Mouse (Mus musculus) hindbrain, embryonic 11.5 days (tissue): Measurements from ENCODE around the gene Fgfr2. TPM values are rescaled to one million over a fixed set of nuclear protein-coding genes. Genes with fewer than 3 reads are reported as not detected.

Source experiments
- ATAC-seq: fragments of 200-750 bp; cut with Nextera tagmentation; 2 replicates; pipeline ENCODE4 v1.8.0; 2017; ENCODE audit warnings: mild to moderate bottlenecking, moderate TSS enrichment, moderate library complexity; ENCODE audit not compliant: low FRiP score
- DNase-seq: peaks from one replicate; pipeline ENCODE4 v3.0.0-alpha.2; 2015; ENCODE audit warnings: low spot score
- H3K27ac ChIP-seq: fragments of 300-500 bp; sonication (generic); 2 replicates; pipeline ENCODE4 v1.5.1; 2014; ENCODE audit warnings: mild to moderate bottlenecking, low read depth, low read length
- H3K27me3 ChIP-seq: fragments of 300-500 bp; sonication (generic); 2 replicates; pipeline ENCODE4 v1.6.1; 2014; ENCODE audit warnings: mild to moderate bottlenecking, low read length, moderate library complexity, mixed read lengths; ENCODE audit not compliant: control insufficient read depth, insufficient read depth
- H3K36me3 ChIP-seq: fragments of 300-500 bp; sonication (generic); 2 replicates; pipeline ENCODE4 v1.6.1; 2014; ENCODE audit warnings: mild to moderate bottlenecking, low read length, moderate library complexity, mixed read lengths; ENCODE audit not compliant: control insufficient read depth, insufficient read depth
- H3K4me1 ChIP-seq: fragments of 300-500 bp; sonication (generic); replicated peaks from 2 replicates; pipeline ENCODE4 v1.6.1; 2014; ENCODE audit warnings: low read length, mixed read lengths; ENCODE audit not compliant: control insufficient read depth, insufficient read depth
- H3K4me2 ChIP-seq: fragments of 300-500 bp; sonication (generic); replicated peaks from 2 replicates; pipeline ENCODE4 v1.6.1; 2014; ENCODE audit warnings: mild to moderate bottlenecking, low read depth, low read length
- H3K4me3 ChIP-seq: fragments of 300-500 bp; sonication (generic); 2 replicates; pipeline ENCODE4 v1.5.1; 2014; ENCODE audit warnings: low read depth, low read length
- H3K9ac ChIP-seq: fragments of 300-500 bp; sonication (generic); 2 replicates; pipeline ENCODE4 v1.6.1; 2014; ENCODE audit warnings: low read depth, low read length
- H3K9me3 ChIP-seq: fragments of 300-500 bp; sonication (generic); 2 replicates; pipeline ENCODE4 v1.6.1; 2016; ENCODE audit warnings: low read length; ENCODE audit not compliant: control insufficient read depth
- WGBS: fragments of 180-500 bp; shearing (Covaris S2); extraction: QIAGEN DNeasy Blood & Tissue Kit; methylation state at CpG from one replicate; pipeline ENCODE4 v1.1.7; 2014; 5-methylcytosine and 5-hydroxymethylcytosine counted together
- polyA plus RNA-seq: library from polyadenylated mRNA; unstranded; fragments of >200 nt; fragmentation: Nextera tagmentation; extraction: Ambion mirVana; gene quantifications from 2 replicates; pipeline ENCODE4 v1.2.1, GENCODE M21; 2014

The Fgfr2 gene
- polyA plus RNA-seq, 1 experiment from 2014 or later, result 71.3 TPM

- H3K4me2 ChIP-seq, result no peak overlapping the region
Measured at GRCm38 (mm10) chr7:133015416-133016070, 107.6 kb downstream of the Fgfr2 start.

GRCm38 (mm10) chr7:133014631-133015030 lies 108.5 kb downstream of the Fgfr2 start:
- WGBS, result 97% methylated on average over 14 of the region's 14 CpGs
- H3K9me3 ChIP-seq, result no peaks in the 10 kb centered on the region
- DNase-seq (no peak), ATAC-seq (no peak)
- no peak overlapping the region for H3K27ac ChIP-seq
- H3K9ac ChIP-seq, result no peak overlapping the region
- no peaks in the 10 kb centered on the region; the same call in 1 of the 2 replicates for H3K4me1 ChIP-seq
- H3K4me2 ChIP-seq, result no peak overlapping the region
- no peaks in the 10 kb centered on the region for H3K36me3 ChIP-seq
- H3K4me3 ChIP-seq, result no peak overlapping the region
- no peaks in the 10 kb centered on the region for H3K27me3 ChIP-seq

More at GRCm38 (mm10) chr7:133015416-133016070, 107.6 kb downstream of the Fgfr2 start:
- H3K9ac ChIP-seq, result no peak overlapping the region
- peak overlapping the region; percentile 11; the same call in 1 of the 2 replicates for H3K27ac ChIP-seq
- no peaks in the 10 kb centered on the region; the same call in 1 of the 2 replicates for H3K4me1 ChIP-seq
- peak; percentile 38; the same call in 1 of the 2 replicates for ATAC-seq
- no peak for DNase-seq
- 51% methylated on average over 7 of the region's 7 CpGs for WGBS
- no peaks in the 10 kb centered on the region for H3K36me3 ChIP-seq
- no peaks in the 10 kb centered on the region for H3K27me3 ChIP-seq
- H3K4me3 ChIP-seq, result no peak overlapping the region
- H3K9me3 ChIP-seq, result no peaks in the 10 kb centered on the region

GRCm38 (mm10) chr7:133013923-133014322 lies 109.2 kb downstream of the Fgfr2 start:
- DNase-seq (no peak), ATAC-seq (no peak)
- Histone ChIP-seq H3K9me3 (no peaks in the 10 kb centered on the region), H3K4me2 (no peak overlapping the region), H3K27ac (no peak overlapping the region), H3K4me1 (no peaks in the 10 kb centered on the region; the same call in 1 of the 2 replicates), H3K9ac (no peak overlapping the region), H3K36me3 (no peaks in the 10 kb centered on the region), H3K27me3 (no peaks in the 10 kb centered on the region), H3K4me3 (no peak overlapping the region)
- 95% methylated on average over 10 of the region's 10 CpGs for WGBS

- no peak overlapping the region for H3K9ac ChIP-seq
- no peaks in the 10 kb centered on the region for H3K27me3 ChIP-seq
- H3K9me3 ChIP-seq, result no peaks in the 10 kb centered on the region
- ATAC-seq (no peak), DNase-seq (no peak)
- H3K4me3 ChIP-seq, result no peak overlapping the region
- WGBS, result 89% methylated on average over 14 of the region's 14 CpGs
- H3K4me1 ChIP-seq, result no peaks in the 10 kb centered on the region; the same call in 1 of the 2 replicates
- H3K27ac ChIP-seq, result no peak overlapping the region
- H3K36me3 ChIP-seq, result no peaks in the 10 kb centered on the region
- no peak overlapping the region for H3K4me2 ChIP-seq
Measured at GRCm38 (mm10) chr7:133012637-133013366, 110.3 kb downstream of the Fgfr2 start.

GRCm38 (mm10) chr7:133011611-133012010 lies 111.5 kb downstream of the Fgfr2 start:
- WGBS, result 71% methylated on average over 4 of the region's 4 CpGs

DNA sequence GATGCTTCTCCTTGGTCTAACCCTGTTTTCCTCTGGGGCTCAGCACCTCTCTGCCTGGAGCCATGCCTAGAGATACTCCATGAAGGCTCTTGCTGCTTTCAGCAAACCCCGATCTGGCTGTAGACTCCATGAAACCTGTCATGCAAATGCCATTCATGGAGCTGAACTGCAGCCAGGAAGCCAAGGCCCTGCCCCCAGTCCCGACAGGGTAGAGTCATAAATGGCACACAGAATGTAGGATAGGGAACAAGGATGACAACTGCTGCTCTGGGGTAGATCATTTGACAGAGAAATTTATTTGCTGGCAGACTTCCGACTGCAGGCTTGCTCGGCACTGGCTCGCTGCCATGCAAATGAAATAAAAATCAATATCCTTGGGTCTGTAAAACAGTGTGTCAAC lies 112.0 kb downstream of the Fgfr2 start:
- WGBS, result 67% methylated on average over 5 of the region's 5 CpGs
- no peak overlapping the region for H3K4me3 ChIP-seq
- no peak for DNase-seq
- H3K9me3 ChIP-seq, result no peaks in the 10 kb centered on the region
- no peak overlapping the region for H3K4me2 ChIP-seq
- H3K4me1 ChIP-seq, result no peaks in the 10 kb centered on the region; the same call in 1 of the 2 replicates
- no peak overlapping the region for H3K9ac ChIP-seq
- H3K27ac ChIP-seq, result no peak overlapping the region
- no peak for ATAC-seq
- H3K27me3 ChIP-seq, result no peaks in the 10 kb centered on the region
- no peaks in the 10 kb centered on the region for H3K36me3 ChIP-seq

More at GRCm38 (mm10) chr7:133011611-133012010, 111.5 kb downstream of the Fgfr2 start:
- Histone ChIP-seq H3K4me1 (no peaks in the 10 kb centered on the region; the same call in 1 of the 2 replicates), H3K4me2 (no peak overlapping the region), H3K27me3 (no peaks in the 10 kb centered on the region), H3K9me3 (no peaks in the 10 kb centered on the region), H3K4me3 (no peak overlapping the region), H3K36me3 (no peaks in the 10 kb centered on the region), H3K27ac (no peak overlapping the region), H3K9ac (no peak overlapping the region)
- ATAC-seq (no peak), DNase-seq (no peak)

DNA sequence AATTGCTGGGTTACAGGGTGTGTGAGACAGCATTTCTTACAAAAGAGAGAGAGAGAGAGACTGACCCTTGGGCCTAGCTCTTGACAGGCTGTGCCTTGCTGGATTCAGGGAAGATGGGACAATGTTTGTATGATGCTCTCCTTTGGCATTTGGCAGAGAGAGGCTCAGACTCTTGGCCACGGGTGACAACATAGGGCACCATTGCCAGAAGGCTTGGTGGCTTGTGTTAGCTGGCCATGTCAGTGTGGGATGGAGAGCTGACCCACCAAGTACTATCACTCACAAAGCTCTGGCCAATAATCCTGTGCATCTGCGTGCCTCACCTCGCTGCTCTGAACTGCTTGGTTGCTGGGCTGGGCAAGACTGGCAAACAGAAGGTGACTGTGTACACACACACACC lies 112.7 kb downstream of the Fgfr2 start:
- Histone ChIP-seq H3K4me1 (no peaks in the 10 kb centered on the region; the same call in 1 of the 2 replicates), H3K4me2 (no peak overlapping the region), H3K27ac (no peak overlapping the region), H3K9me3 (no peaks in the 10 kb centered on the region), H3K9ac (no peak overlapping the region), H3K4me3 (no peak overlapping the region), H3K36me3 (no peaks in the 10 kb centered on the region), H3K27me3 (no peaks in the 10 kb centered on the region)
- 94% methylated on average over 3 of the region's 3 CpGs for WGBS
- ATAC-seq (no peak), DNase-seq (no peak)

GRCm38 (mm10) chr7:133009676-133010075 lies 113.5 kb downstream of the Fgfr2 start:
- no peak for ATAC-seq
- WGBS, result 84% methylated on average over 8 of the region's 8 CpGs

More at GRCm38 (mm10) chr7:133009676-133010075, 113.5 kb downstream of the Fgfr2 start:
- H3K4me2 ChIP-seq, result no peak overlapping the region
- H3K36me3 ChIP-seq, result no peaks in the 10 kb centered on the region
- H3K27me3 ChIP-seq, result no peaks in the 10 kb centered on the region
- no peaks in the 10 kb centered on the region for H3K9me3 ChIP-seq
- no peak overlapping the region for H3K4me3 ChIP-seq
- no peaks in the 10 kb centered on the region; the same call in 1 of the 2 replicates for H3K4me1 ChIP-seq
- no peak overlapping the region for H3K27ac ChIP-seq
- H3K9ac ChIP-seq, result no peak overlapping the region
- DNase-seq, result no peak
